Mouse (Mus musculus) A20 (cell line): ENCODE data around the gene Bbs2.

ENCODE experiments used
- DNase-seq: peaks from one replicate; pipeline ENCODE4 v3.0.0-alpha.2; 2011; ENCODE audit warnings: low read depth, low spot score

Gene Bbs2

DNA sequence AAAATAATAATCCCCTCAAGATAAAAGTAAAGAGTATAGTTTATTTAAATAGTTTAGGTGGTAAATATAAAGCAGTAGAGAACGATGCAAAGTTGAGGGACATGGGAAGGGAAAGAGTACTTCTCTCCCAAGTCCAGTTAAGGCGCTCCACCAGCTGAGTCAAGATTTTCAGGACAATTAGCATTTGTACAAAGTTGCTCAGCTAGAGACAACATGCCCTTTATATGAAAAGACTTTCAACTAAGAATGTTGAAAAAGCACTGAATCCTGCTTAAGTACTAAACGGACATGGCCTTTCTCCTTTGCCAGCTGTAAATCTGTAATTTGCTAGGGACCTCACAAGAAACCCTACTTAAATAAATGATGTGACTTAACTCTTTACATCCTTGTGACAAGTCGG, 268 bp upstream of the Bbs2 start:
- DNase-seq: no peak

- no peak for DNase-seq
Measured at GRCm38 (mm10) chr8:94094281-94094680, 4.4 kb downstream of the Bbs2 start.

GRCm38 (mm10) chr8:94092848-94093247, 5.9 kb downstream of the Bbs2 start:
- DNase-seq: no peak

- DNase-seq: peak; percentile 75
Measured at GRCm38 (mm10) chr8:94089715-94090114, 9.0 kb downstream of the Bbs2 start.

DNA sequence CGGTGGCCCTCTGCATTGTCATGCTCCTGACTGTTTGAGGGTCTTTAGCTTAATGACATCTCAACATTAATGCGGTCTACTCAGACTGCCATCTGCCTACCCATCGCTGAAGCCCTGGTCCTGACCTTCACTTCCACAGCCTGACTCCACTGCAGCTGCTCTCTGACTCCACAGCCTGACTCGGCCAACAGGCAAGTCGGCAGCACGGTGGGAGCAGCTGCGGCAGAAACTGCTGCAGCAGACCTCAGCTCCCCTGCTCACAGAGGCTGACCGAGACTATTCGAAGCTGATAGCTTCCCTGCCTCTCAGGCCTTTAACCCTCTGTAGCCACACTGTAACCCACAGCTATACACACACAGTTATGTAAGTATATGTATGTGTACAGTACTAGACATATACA, 10.8 kb downstream of the Bbs2 start:
- DNase-seq: no peak

- DNase-seq: peak; percentile 83
Measured at GRCm38 (mm10) chr8:94076461-94077192, 22.1 kb downstream of the Bbs2 start.

- no peak for DNase-seq
Measured at GRCm38 (mm10) chr8:94068793-94069192, 29.9 kb downstream of the Bbs2 start.

DNA sequence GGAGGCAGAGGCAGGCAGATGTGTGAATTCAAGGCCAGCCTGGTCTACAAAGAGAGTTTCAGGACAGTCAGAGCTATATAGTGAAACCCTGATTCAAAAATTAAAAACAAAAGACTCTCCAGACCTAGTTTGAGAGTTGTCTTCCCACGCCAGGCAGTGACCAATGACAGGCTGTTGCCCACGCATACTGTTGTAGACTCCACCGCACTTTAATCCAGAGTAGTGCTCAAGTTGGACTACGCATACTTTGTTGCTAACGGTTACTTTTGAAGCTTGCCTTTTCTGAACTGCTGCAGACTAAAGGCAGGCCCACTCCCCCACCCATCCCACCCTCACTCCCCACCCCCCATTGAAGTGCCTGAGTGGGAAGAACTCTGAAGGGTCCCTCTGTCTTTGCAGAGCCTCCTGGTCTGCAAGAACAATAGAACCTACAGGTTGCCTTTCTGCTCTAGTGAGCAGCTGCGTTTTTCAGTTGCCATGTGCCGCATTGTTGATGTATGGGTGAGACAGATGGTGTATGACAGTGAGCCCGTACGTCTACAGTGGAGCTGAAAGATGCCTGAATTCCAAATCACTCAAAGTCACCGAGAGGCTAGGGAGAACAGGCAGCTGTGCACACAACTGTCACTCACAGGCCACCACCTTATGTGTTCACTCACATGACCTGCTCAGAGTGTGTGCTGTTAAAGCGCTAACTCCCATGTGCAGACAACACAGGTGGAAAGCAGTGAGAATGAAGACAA, 32.4 kb downstream of the Bbs2 start:
- no peak for DNase-seq

GRCm38 (mm10) chr8:94057157-94057854, 41.4 kb downstream of the Bbs2 start:
- peak; percentile 41 for DNase-seq

DNA sequence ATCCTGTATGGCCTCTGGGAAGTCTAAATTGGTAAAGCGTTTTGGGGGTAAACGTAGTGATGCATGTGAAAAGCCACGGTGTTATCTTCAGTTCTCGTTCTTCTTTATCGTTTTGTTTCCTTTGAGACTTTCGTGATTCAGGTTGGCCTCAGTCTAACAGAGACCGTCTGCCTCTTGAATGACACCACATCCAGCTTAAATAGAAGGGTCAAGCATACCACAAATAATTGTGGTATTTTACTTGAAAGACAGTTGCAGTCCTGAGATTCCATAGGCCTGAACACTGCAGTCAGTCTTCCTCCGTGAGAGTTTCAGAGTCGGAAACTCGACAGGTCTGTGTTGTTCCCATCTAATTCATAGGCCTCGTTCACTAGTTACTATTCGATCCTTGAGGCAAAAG, 46.0 kb downstream of the Bbs2 start:
- no peak for DNase-seq

GRCm38 (mm10) chr8:94047845-94048244, 50.9 kb downstream of the Bbs2 start:
- no peak for DNase-seq

DNA sequence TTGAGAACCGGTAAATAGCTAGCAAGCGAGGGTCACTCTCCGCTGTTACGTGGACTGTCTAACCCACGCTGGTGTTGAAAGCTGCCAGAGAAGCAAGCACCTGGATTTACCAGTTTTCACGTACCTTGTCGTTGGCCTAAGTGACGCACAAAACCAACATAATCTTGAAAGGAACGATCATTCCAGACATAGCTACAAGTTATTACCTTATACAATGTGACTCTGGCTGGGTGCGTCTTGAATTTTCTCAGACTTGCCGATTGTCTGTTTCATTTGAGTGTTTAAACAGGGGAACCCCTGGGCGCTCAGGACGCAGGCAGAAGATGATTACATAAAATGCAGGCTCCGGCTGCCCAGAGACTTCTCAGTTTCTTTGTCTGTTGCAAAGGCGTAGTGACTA, 60.9 kb downstream of the Bbs2 start:
- DNase-seq: peak; percentile 68

GRCm38 (mm10) chr8:94036944-94037524, 61.7 kb downstream of the Bbs2 start, which contains the start of the genes Nudt21 and Ogfod1:
Gene Nudt21 (minus strand): TSS chr8:94037031.
Gene Ogfod1 (plus strand): TSS chr8:94037198.
- peak; percentile 99 for DNase-seq

DNA sequence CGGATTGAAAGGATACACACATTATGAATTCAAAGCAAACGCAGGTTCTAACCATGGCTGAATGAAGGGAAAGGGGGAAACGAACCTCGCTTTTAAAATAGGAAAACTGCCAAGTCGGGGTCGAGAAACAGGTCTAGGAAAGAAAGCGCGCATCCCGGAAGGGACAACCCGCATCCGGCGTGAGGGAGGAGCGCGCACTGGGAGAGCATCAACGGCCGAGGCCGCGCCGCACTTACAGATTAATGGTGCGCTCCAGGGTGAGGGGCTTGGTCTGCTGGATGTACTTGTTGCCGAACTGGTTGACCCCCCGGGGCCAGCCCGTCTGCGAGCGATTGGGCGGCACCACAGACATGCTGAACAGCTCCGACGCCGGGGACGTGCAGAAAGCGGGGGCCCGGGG, 62.2 kb downstream of the Bbs2 start:
- peak; percentile 78 for DNase-seq

DNA sequence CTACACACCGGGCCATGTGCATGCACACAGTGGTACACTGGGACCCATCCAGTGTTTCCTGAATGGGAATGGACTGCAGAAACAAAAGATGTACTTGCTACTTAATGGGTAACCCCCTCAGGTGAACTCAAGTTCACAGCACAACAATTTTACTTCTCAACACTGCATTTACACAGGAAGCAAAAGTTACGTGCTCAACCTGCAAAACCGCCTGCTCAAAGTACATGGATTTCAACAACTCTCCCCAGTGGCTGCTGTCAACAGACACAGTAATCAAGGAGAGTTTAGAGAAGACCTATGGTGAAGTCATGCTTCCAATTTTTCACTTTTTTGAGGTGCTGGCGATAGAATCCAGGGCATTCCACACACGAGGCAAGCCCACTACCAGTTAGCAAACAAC, 63.5 kb downstream of the Bbs2 start:
- peak; percentile 36 for DNase-seq

DNA sequence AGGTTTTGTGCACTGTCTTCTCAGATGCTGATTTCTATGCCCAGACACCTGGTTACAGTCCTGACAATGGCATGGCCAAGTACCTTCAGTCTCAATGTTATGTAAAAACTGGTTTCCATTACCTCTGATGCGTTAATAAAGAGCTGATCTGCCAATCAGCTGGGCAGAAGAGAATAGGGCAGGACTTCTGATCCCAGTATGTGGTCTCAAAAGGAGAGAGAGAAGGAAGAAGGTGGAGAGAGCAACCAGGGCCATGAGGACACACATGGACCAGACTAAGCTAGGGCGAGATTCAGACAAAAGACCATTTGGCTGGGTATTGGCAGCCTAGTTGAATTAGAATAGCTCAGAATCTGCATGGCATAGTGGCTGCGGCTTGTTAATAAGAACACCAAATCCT, 65.1 kb downstream of the Bbs2 start:
- no peak for DNase-seq

- no peak for DNase-seq
Measured at GRCm38 (mm10) chr8:94029701-94030100, 69.0 kb downstream of the Bbs2 start.

DNA sequence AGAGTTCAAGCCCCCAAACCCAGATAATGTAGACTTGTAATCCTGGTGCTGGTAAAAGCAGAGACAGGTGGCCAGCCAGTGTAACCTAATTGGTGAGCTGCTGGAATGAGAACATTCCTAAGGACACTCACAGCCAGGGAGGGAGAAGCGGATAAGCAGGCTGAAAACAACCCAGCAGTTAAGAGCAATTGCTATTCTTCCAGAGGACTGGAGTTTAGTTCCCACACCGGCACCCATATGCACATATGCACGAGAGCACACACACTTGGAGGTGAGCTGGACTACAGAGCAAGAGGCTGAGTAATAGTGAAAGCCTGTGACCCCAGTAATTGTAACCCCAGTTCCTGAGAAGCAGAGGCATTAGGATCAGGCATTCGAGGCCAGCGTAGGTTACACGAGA, 74.8 kb downstream of the Bbs2 start:
- no peak for DNase-seq
